ENCODE assay signal across 15 mouse cellular contexts in genomic region chr7:73529261-73529660, GRCm38 (mm10). TPM values are rescaled to one million over a fixed set of nuclear protein-coding genes. Genes with fewer than 3 reads are reported as not detected.
DNase-seq lines count a peak whose midpoint lies in the region; ATAC-seq lines count a peak whose summit lies in the region.
"Had no signal": no experiment of that assay in that cellular context is flagged by ENCODE, and none has a peak within 500 bp of the region (broad histone marks: within the 10 kb centered on the region; RNA-seq: fewer than 3 reads in every experiment).

No protein-coding gene starts in this region.

- ATAC-seq in hindbrain, embryonic 13.5 days (ENCODE audit: low FRiP score): no peak
- ATAC-seq in liver, embryonic 12.5 days: no peak

- no peaks in the 10 kb centered on the region for H3K27me3 ChIP-seq in hindbrain, embryonic 13.5 days
- H3K27me3 ChIP-seq in hindbrain, embryonic 10.5 days (ENCODE audit: insufficient read depth, poor library complexity, severe bottlenecking): no peaks in the 10 kb centered on the region
- no peaks in the 10 kb centered on the region for H3K27me3 ChIP-seq in liver, embryonic 12.5 days (replicated peaks)
- H3K27me3 ChIP-seq: lung, embryonic 15.5 days had no signal

- H3K9ac ChIP-seq in hindbrain, embryonic 13.5 days: no peak overlapping the region
- H3K9ac ChIP-seq in liver, embryonic 12.5 days: no peak overlapping the region
- H3K9ac ChIP-seq: lung, embryonic 15.5 days had no signal

- no peaks in the 10 kb centered on the region for H3K9me3 ChIP-seq in hindbrain, embryonic 13.5 days
- no peaks in the 10 kb centered on the region for H3K9me3 ChIP-seq in hindbrain, embryonic 10.5 days
- H3K9me3 ChIP-seq in liver, embryonic 12.5 days (replicated peaks): no peaks in the 10 kb centered on the region
- H3K9me3 ChIP-seq: lung, embryonic 15.5 days had no signal

- peaks cover 37% of the 10 kb centered on the region for H3K4me1 ChIP-seq in hindbrain, embryonic 13.5 days (replicated peaks)
- peaks cover 21% of the 10 kb centered on the region for H3K4me1 ChIP-seq in hindbrain, embryonic 10.5 days (replicated peaks)
- H3K4me1 ChIP-seq in liver, embryonic 12.5 days: peaks cover 67% of the 10 kb centered on the region

- 91% methylated on average over 6 of the region's 6 CpGs for WGBS in hindbrain, embryonic 13.5 days
- WGBS in hindbrain, embryonic 10.5 days: 94% methylated on average over 6 of the region's 6 CpGs
- WGBS in liver, embryonic 12.5 days (ENCODE audit: insufficient replicate concordance): 88% methylated on average over 6 of the region's 6 CpGs

- H3K4me2 ChIP-seq in hindbrain, embryonic 13.5 days: no peak overlapping the region
- H3K4me2 ChIP-seq in liver, embryonic 12.5 days: no peak overlapping the region
- H3K4me2 ChIP-seq: lung, embryonic 15.5 days had no signal

- no peaks in the 10 kb centered on the region for H3K36me3 ChIP-seq in hindbrain, embryonic 13.5 days
- peaks cover 47% of the 10 kb centered on the region for H3K36me3 ChIP-seq in hindbrain, embryonic 10.5 days
- peaks cover 70% of the 10 kb centered on the region for H3K36me3 ChIP-seq in liver, embryonic 12.5 days

- H3K4me3 ChIP-seq in hindbrain, embryonic 13.5 days: no peak overlapping the region
- no peak overlapping the region for H3K4me3 ChIP-seq in hindbrain, embryonic 10.5 days
- no peak overlapping the region for H3K4me3 ChIP-seq in liver, embryonic 12.5 days
- H3K4me3 ChIP-seq: lung, embryonic 15.5 days had no signal

- H3K27ac ChIP-seq in hindbrain, embryonic 13.5 days: peak overlapping the region; percentile 42; the same call in 1 of the 2 replicates
- no peak overlapping the region for H3K27ac ChIP-seq in hindbrain, embryonic 10.5 days
- peak overlapping the region; percentile 30; the same call in 1 of the 2 replicates for H3K27ac ChIP-seq in liver, embryonic 12.5 days
- H3K27ac ChIP-seq: lung, embryonic 15.5 days had no signal

- peak; percentile 2 for DNase-seq in adrenal gland, adult 2 months
- DNase-seq in adrenal gland, postnatal 10 days: no peak
- DNase-seq in hindbrain, embryonic 10.5 days (ENCODE audit: low spot score): no peak
- no peak for DNase-seq in liver
- DNase-seq in induced T-regulatory cell, adult 2 months (ENCODE audit: low read depth): peak; percentile 55
- no peak for DNase-seq in testis, postnatal 14 days (ENCODE audit: low spot score)
- DNase-seq: adrenal gland, postnatal 36 days; cerebellum, adult 9-11 months; embryo, embryonic 11 days; kidney, postnatal 10 days; retina, postnatal 1 day; thymus, postnatal 14 days had no signal

RNA-seq across cellular contexts. Expression of gene Chd2, which starts 12.4 kb away (rescaled TPM):
- total RNA-seq in adrenal gland, adult 2 months (2021): 10 to 100 TPM; 28.3 to 45.9 TPM
- polyA plus RNA-seq in adrenal gland, adult 2 months (2012; rRNA removed): 11.1 and 12.9 TPM in 2 replicates
- 10 to 100 TPM; 42.8 to 62.0 TPM for total RNA-seq in adrenal gland, postnatal 10 days (2021)
- polyA plus RNA-seq in hindbrain, embryonic 13.5 days (2015; fragmentation: Nextera tagmentation; extraction: Ambion mirVana): 44.7 and 53.5 TPM in 2 replicates
- 37.1 and 38.9 TPM in 2 replicates for polyA plus RNA-seq in hindbrain, embryonic 10.5 days (2016; fragmentation: Nextera tagmentation; extraction: Ambion mirVana)
- 26.2 and 28.9 TPM in 2 replicates for polyA plus RNA-seq in liver, embryonic 12.5 days (2016; fragmentation: Nextera tagmentation; extraction: Ambion mirVana)

Comparison
In these comparisons a context has a peak if more than half of its experiments do, and no peak if none do; other contexts are left out.
1. DNase-seq: peak in adrenal gland, adult 2 months (single experiment) and induced T-regulatory cell, adult 2 months (single experiment); none in adrenal gland, postnatal 10 days (single experiment), hindbrain, embryonic 10.5 days (single experiment), liver (single experiment) and testis, postnatal 14 days (single experiment).